Mouse (Mus musculus) liver, adult 2 months (tissue): ENCODE results near the gene Taok2. TPM values are rescaled to one million over a fixed set of nuclear protein-coding genes. Genes with fewer than 3 reads are reported as not detected.

Experiments
- DNase-seq: peaks from one replicate; pipeline ENCODE4 v3.0.0-alpha.2; 2011; ENCODE audit warnings: low read depth, low spot score; ENCODE audit errors: extremely low read depth
- H3K27ac ChIP-seq: fragments of 200-500 bp; replicated peaks from 2 replicates; pipeline ENCODE4 v1.5.1; 2012; ENCODE audit warnings: low read depth, mild to moderate bottlenecking, control low read depth, inconsistent platforms, low read length; ENCODE audit not compliant: insufficient read depth
- H3K27me3 ChIP-seq: fragments of 200-500 bp; 2 replicates; pipeline ENCODE4 v1.6.1; 2012; ENCODE audit warnings: mild to moderate bottlenecking, moderate library complexity, low read length, inconsistent platforms; ENCODE audit not compliant: control insufficient read depth, insufficient read depth
- H3K36me3 ChIP-seq: fragments of 200-500 bp; 2 replicates; pipeline ENCODE4 v1.6.1; 2012; ENCODE audit warnings: low read length, inconsistent platforms; ENCODE audit not compliant: control insufficient read depth, insufficient read depth
- H3K4me1 ChIP-seq: fragments of 200-500 bp; 2 replicates; pipeline ENCODE4 v1.6.1; 2011; ENCODE audit warnings: low read length; ENCODE audit not compliant: control insufficient read depth, insufficient read depth
- H3K4me3 ChIP-seq: fragments of 200-500 bp; 2 replicates; pipeline ENCODE4 v1.5.1; 2011; ENCODE audit warnings: low read depth, mild to moderate bottlenecking, control low read depth, low read length, moderate library complexity; ENCODE audit not compliant: insufficient read depth
- H3K79me2 ChIP-seq: fragments of 200-500 bp; 2 replicates; pipeline ENCODE4 v1.6.1; 2012; ENCODE audit warnings: inconsistent platforms, mild to moderate bottlenecking, low read length, moderate library complexity; ENCODE audit not compliant: control insufficient read depth, insufficient read depth
- H3K9ac ChIP-seq: fragments of 200-500 bp; 2 replicates; pipeline ENCODE4 v1.6.1; 2012; ENCODE audit warnings: low read depth, mild to moderate bottlenecking, control low read depth, inconsistent platforms, low read length
- CTCF ChIP-seq: fragments of 200-500 bp; IDR thresholded peaks from 2 replicates; pipeline ENCODE4 v1.5.1; 2011; ENCODE audit warnings: low read depth, low read length, control low read depth
- POLR2A ChIP-seq: fragments of 200-500 bp; IDR thresholded peaks from 2 replicates; pipeline ENCODE4 v1.6.1; 2011; ENCODE audit warnings: low read length, control low read depth; ENCODE audit not compliant: insufficient read depth; ENCODE audit errors: extremely low read depth
- WGBS: fragments of 180-500 bp; shearing (Covaris S2); methylation state at CpG from one replicate; pipeline ENCODE4 v1.1.7; 2018; 5-methylcytosine and 5-hydroxymethylcytosine counted together
- polyA plus RNA-seq: library from polyadenylated mRNA; depleted of rRNA; stranded (reverse); fragments of >200 nt; gene quantifications from 2 replicates; pipeline ENCODE4 v1.2.3, GENCODE M21; 2012
- total RNA-seq: library from RNA; depleted of rRNA; stranded (reverse); fragments of >200 nt; gene quantifications from 2 replicates; pipeline ENCODE4 v1.2.3, GENCODE M21; 2014

The Taok2 gene
- total and polyA plus RNA-seq, 2 experiments = 21.7 to 42.7 TPM

GRCm38 (mm10) chr7:126861429-126862130 lies 22.9 kb downstream of the Taok2 start, which contains the start of gene Hirip3:
Hirip3 (plus strand) TSS chr7:126861972.
- peak within 1 kb of the TSS; percentile 61 for H3K9ac ChIP-seq
- 2% methylated on average over 42 of the region's 42 CpGs for WGBS
- H3K27me3 ChIP-seq = no peaks in the 10 kb centered on the region
- H3K4me3 ChIP-seq = peak within 1 kb of the TSS; percentile 64
- H3K4me1 ChIP-seq = peaks cover 7% of the 10 kb centered on the region; the same call in 1 of the 2 replicates
- no peak for TF ChIP-seq CTCF
- TF ChIP-seq POLR2A = peak; percentile 58; the same call in 1 of the 2 replicates
- no peaks in the 10 kb centered on the region for H3K79me2 ChIP-seq
- peak; percentile 88 for DNase-seq
- H3K27ac ChIP-seq = peak within 1 kb of the TSS; percentile 50
- no peaks in the 10 kb centered on the region; the same call in 1 of the 2 replicates for H3K36me3 ChIP-seq

GRCm38 (mm10) chr7:126860987-126861386 lies 23.5 kb downstream of the Taok2 start:
- H3K4me1 ChIP-seq = peaks cover 7% of the 10 kb centered on the region; the same call in 1 of the 2 replicates
- H3K79me2 ChIP-seq = no peaks in the 10 kb centered on the region
- TF ChIP-seq CTCF = no peak
- TF ChIP-seq POLR2A = no peak
- H3K36me3 ChIP-seq = no peaks in the 10 kb centered on the region
- H3K4me3 ChIP-seq = peak overlapping the region; percentile 64
- WGBS = 60% methylated on average over 5 of the region's 5 CpGs
- peak overlapping the region; percentile 61 for H3K9ac ChIP-seq
- H3K27ac ChIP-seq = no peak overlapping the region
- H3K27me3 ChIP-seq = no peaks in the 10 kb centered on the region
- DNase-seq = no peak

- H3K36me3 ChIP-seq = no peaks in the 10 kb centered on the region
These were observed 27.6 kb downstream of the Taok2 start for GRCm38 (mm10) chr7:126856741-126857420.

GRCm38 (mm10) chr7:126855641-126856040 lies 28.9 kb downstream of the Taok2 start:
- TF ChIP-seq POLR2A (no peak), CTCF (no peak)
- 88% methylated on average over 3 of the region's 3 CpGs for WGBS
- H3K4me3 ChIP-seq = no peak overlapping the region
- H3K79me2 ChIP-seq = no peaks in the 10 kb centered on the region
- no peak overlapping the region for H3K27ac ChIP-seq
- no peaks in the 10 kb centered on the region for H3K27me3 ChIP-seq
- H3K9ac ChIP-seq = no peak overlapping the region
- H3K36me3 ChIP-seq = no peaks in the 10 kb centered on the region
- DNase-seq = no peak
- H3K4me1 ChIP-seq = no peaks in the 10 kb centered on the region

More at GRCm38 (mm10) chr7:126856741-126857420, 27.6 kb downstream of the Taok2 start:
- WGBS = 84% methylated on average over 9 of the region's 9 CpGs
- TF ChIP-seq CTCF = no peak
- TF ChIP-seq POLR2A = no peak
- Histone ChIP-seq H3K9ac (no peak overlapping the region), H3K4me3 (no peak overlapping the region), H3K27me3 (no peaks in the 10 kb centered on the region), H3K4me1 (peaks cover 4% of the 10 kb centered on the region; the same call in 1 of the 2 replicates), H3K79me2 (no peaks in the 10 kb centered on the region), H3K27ac (no peak overlapping the region)
- DNase-seq = no peak

- H3K36me3 ChIP-seq = no peaks in the 10 kb centered on the region
- DNase-seq = no peak
- no peak overlapping the region for H3K27ac ChIP-seq
- H3K9ac ChIP-seq = no peak overlapping the region
- TF ChIP-seq POLR2A (no peak), CTCF (no peak)
- no peaks in the 10 kb centered on the region for H3K79me2 ChIP-seq
- no peaks in the 10 kb centered on the region for H3K4me1 ChIP-seq
- no peak overlapping the region for H3K4me3 ChIP-seq
- peaks cover 5% of the 10 kb centered on the region for H3K27me3 ChIP-seq
- 89% methylated on average over 5 of the region's 5 CpGs for WGBS
These were observed 31.0 kb downstream of the Taok2 start for GRCm38 (mm10) chr7:126853454-126853853.

- no peak for TF ChIP-seq POLR2A
- no peaks in the 10 kb centered on the region for H3K79me2 ChIP-seq
- no peak overlapping the region for H3K27ac ChIP-seq
- no peaks in the 10 kb centered on the region for H3K36me3 ChIP-seq
- H3K4me1 ChIP-seq = no peaks in the 10 kb centered on the region
- 73% methylated on average over 12 of the region's 12 CpGs for WGBS
- no peak overlapping the region for H3K9ac ChIP-seq
- no peak for DNase-seq
- peaks cover 18% of the 10 kb centered on the region for H3K27me3 ChIP-seq
- H3K4me3 ChIP-seq = no peak overlapping the region
These were observed 33.3 kb downstream of the Taok2 start for GRCm38 (mm10) chr7:126851192-126851591.
